Mouse (Mus musculus) megakaryocyte progenitor cell, adult 5-6 weeks (primary cell): ENCODE measurements around the gene Fam78b. TPM values are rescaled to one million over a fixed set of nuclear protein-coding genes. Genes with fewer than 3 reads are reported as not detected.

Experiments
- ATAC-seq: replicated peaks from 2 replicates; pipeline ENCODE4 v1.8.0; 2016; ENCODE audit warnings: mild to moderate bottlenecking, moderate TSS enrichment, inconsistent platforms; ENCODE audit not compliant: poor library complexity
- total RNA-seq, 2 experiments: library from RNA; stranded (forward) in 1 of 2; stranded (reverse) in 1 of 2; fragments of 157-497, 149-512 nt in 1 of 2; fragments of 200-1000 nt in 1 of 2; gene quantifications; 2 replicates each; pipeline versions ENCODE4 v1.2.3 to v1.2.4; 2015 to 2017

Fam78b gene
- total RNA-seq, 2 experiments from 2014 or later, result 0.17 TPM; not detected in 1

DNA sequence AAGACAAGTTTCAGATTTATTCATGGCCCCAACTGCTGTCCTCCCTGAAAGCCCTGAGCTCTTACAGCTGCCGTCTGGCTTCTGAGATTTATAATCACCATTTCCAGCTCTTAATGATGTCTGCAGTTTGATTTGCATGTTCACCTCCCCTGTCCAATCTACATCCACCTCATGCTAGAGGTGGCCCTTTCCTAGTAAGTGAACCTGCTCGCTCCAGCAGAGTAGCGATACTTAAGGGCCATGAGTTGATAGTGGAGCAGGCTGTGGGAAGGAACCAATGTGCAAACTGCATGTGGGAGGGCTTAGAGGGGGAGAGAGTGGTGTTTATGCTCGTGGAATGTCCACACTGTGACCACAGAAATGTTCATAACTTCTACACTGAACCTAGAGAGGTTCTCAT, 23.7 kb downstream of the Fam78b start:
- ATAC-seq, result no peak

DNA sequence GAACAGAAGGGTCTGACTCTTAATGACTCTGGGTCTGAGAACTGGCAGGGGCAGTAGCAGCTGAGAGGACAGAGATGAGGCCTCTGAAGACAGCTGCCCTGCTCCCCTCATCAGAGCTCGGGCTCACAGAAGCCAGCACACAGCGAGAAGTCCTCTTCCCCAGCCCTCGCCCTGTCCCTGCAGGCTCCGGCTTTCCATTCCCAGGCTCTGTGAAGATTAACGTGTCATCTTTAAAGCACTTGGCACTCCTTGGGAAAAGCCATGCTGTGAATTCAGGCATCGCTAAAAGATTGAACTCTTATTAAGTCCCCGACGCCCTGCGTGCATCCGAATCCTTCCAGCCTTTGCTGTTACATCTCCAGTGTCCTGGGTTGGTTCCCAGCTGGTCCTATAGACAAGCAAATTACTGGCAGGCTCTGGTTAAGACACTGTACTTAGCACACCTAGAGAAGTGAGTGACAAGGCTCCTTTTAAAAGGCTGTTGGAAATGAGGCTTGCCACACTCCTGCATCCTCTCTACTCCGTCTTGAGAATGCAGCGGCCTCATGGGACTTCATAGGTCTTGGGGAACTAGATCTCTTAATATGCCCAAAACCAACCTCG, 30.9 kb downstream of the Fam78b start:
- ATAC-seq, result no peak

DNA sequence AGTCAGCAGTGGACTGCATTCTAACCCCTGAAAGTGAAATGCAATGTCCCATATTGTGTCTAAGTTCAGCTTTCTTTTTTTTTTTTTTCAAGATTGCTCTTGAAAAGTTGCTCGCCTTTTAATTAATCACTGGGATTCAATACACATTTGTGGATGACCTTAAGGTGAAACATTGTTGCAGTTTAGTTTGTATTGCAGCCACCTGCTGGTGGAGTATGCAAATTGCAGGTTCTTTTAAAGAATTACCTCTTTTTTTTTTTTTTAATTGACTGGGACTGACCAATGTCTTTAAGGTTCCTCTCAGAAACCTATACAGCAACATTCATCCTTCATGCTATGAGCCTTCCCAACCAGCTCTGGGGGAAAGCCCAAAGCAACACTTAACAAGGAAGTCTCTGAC, 33.2 kb downstream of the Fam78b start:
- ATAC-seq, result peak; percentile 31; the same call in 1 of the 2 replicates

DNA sequence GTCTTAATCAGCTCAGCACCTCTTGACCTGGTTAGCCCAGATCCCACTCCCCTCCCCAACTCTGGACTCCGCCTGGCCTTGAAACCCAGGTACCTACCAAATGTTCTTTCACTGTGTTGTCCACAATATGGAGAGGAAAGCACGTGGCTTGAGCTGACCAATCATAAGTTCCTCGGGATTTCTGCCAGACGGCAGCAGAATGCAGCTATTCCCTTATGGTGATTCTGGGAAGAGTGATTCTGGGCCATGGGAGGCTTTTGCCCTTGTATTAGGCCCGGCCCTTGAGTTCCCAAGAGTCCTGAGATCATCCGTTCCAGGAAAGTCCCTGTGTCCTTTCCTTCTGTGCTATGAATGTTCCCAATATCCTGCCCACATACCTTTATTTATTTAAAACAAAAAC, 41.3 kb downstream of the Fam78b start:
- ATAC-seq, result no peak

DNA sequence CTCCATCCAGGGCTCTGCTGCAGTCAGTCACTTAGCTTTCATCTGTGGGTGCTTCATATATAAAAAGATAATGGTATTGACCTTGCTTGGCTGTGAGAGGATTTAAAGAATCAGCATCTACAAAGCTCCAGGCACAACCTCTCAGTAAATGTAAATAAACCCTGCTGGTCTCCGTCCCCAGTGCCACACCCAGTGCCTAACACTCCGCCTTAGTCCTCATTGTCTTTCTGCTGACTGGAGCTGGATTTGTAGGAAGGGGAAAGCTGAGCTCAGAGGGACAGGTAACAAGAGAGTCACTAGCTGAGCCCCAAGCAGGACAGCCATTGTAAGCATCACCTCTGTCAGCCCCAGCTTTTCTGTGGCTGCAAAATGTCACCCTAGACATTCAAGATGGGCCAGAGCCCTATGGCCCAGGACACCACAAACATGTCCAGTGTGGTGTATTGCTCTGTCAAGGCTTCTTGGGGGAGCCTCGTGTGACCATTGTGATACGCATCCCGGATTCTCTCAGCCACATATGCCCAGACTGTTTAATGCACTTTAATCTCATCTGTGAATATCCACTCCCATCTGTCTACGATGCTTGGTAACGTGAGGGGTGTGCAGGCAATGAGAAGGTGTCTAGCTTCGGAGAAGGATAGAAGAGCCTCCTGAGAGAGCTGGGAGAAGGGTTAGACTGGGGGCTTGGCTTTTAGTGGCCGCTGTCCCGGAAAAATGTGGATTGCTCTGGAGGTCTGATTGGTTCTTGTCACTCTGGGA, 45.1 kb downstream of the Fam78b start:
- ATAC-seq, result no peak

DNA sequence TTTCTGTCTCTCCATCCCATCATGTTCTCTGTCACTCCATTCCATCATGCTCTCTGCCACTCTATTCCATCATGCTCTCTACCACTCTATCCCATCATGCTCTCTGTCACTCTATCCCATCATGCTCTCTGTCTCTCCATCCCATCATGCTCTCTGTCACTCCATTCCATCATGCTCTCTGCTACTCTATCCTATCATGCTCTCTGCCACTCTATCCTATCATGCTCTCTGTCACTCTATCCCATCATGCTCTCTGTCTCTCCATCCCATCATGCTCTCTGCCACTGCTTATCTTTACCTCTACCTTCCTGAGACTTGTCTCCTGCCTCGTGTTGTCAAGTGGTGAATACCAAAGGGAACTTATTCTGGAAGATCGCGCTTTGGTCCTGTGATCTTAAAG, 49.6 kb downstream of the Fam78b start:
- ATAC-seq, result no peak

DNA sequence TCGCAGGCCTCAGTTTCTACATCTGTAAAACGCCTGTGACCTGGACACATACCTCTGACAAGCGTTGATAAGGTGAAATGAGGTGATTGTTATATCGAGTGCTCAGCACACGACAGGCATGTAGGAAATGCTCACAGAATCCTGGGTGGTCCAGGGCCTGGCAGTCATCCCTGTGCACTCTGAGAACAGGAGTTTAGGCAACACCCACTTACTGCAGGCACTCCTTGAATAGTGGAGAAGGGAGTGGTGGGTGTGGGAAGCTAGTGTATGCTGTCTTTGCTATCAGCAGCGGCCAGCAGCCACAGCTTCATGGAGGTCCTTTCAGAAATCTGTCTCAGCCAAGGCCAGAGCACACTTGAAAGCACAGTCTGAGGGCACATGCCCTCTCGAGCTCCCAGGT, 52.8 kb downstream of the Fam78b start:
- ATAC-seq, result no peak

DNA sequence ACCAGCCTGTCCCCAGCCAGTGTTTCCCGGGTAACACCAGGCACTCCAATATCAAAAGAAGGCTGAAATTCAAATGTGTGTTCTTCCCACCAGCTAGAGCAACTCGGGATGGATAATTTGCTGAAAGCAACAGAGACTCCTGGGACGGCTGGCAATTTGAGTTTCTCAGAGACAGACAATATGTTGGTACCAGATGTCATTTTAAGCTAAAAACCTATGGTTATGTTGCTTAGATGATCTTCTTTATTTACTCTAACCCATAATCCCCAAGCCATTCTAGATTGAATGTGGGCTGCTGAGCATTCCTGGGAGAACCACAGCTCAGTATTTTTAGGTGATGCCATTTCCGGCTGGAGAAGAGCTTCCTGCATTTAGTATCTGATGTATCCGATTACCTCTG, 56.3 kb downstream of the Fam78b start:
- ATAC-seq, result no peak

DNA sequence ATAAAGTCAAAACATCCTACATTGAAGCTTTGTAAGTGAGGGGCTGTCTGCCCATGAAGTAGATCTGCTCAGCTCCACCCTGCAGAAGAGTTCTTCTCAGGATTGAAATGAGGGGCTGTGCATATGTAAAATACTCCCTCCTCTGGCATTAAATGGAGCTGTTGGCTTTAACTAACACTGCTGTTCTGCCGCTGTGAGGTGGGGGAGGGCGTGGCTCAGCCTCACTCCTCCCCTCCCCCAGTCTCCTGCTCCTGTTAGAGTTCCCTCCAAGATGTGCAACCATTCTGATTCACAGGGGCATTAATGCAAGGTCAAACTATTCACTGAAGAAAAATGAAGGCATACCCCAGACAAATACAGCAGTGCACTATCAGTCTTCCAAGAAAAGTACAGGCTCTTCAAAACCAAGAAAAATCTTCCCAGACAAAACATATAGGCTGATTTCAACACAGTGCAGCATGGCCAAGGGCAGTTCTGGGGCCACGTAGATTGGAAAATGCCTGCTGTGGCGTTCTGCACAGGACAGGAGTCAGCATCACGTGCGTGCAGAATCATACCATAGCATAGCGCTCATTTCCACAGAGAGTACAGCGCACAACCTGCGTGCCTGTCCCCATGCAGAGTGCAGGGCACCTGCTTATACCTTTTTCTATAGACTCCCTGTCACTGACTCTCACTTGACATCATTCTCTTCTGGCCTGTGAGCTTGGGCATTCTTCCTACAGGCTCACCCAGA, 58.5 kb downstream of the Fam78b start:
- ATAC-seq, result no peak

DNA sequence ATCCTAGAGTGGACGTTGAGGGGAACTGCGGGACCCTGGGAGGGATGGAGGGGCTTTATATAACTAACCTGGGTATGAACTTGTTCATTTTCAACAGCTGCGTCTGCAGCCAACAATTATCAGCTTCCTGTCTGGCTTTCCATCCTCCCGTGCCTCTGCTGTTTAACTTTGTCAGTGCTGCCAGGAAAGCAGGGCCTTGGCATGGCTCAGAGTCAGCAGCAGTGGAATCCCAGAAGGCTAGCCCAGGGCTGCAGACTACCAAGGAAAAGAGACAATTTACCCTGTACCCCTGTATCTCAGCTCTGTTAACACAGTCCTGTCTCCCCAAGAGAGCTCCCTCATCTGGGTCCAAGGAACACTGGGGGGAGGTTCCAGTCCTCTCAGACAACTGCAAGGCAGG, 62.8 kb downstream of the Fam78b start:
- no peak for ATAC-seq

DNA sequence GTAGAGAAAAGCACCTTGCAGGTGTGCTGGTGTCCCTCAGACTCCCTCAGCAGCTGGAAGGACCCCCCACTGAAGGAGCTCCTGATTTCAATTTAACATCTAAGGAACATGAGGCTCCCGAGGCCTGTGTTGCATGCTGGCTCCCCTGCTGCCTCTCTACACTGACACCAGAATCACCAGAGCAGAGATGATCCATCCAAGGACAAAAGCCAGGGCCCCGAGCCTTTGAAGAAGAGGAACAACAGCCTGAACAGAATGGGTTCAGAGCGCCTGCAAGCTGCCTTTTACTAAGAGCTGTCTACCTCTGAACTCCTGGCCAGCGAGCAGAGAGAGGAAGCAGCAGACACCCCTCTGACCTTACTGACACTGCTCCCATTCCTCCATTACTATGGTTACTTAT, 64.3 kb downstream of the Fam78b start:
- no peak for ATAC-seq

DNA sequence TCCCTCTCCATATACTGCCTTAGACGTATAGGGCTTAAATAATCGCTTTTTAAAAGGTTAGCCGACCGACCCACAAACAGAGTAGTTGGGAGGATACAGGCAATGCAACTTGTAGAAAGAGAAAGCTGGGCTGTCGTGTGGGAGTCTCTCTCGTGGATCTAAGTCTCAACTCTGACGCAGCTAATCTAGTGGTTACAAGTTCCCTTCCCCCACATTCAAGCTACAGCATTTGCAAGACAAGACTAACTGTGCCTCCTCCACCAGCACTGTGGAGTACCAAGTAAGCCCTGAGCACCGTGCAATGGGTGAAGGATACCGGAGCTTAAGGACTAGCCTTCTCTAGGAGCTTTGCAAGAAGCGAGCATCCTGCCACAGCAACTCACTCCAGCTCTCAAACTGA, 64.8 kb downstream of the Fam78b start:
- no peak for ATAC-seq

DNA sequence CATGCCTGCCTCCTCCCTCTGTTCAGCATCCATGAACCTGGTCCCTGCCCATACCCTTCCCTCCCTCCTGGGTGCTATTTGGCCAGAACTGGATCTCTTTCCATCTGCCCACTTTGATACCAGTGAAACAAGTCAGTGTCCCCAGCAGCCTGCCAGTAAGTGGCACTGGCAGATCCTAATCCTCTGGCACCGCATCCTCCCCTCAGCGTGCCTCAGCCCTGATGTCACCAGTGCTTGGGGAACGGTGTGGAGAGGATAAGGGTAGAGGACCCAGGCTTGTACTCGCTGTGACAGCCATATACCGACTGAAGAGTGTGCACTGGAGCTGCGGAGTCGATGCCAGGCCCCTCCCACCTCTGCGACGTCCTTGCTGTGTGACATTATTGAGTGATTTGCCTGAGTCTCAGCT, 65.7 kb downstream of the Fam78b start:
- ATAC-seq, result no peak

DNA sequence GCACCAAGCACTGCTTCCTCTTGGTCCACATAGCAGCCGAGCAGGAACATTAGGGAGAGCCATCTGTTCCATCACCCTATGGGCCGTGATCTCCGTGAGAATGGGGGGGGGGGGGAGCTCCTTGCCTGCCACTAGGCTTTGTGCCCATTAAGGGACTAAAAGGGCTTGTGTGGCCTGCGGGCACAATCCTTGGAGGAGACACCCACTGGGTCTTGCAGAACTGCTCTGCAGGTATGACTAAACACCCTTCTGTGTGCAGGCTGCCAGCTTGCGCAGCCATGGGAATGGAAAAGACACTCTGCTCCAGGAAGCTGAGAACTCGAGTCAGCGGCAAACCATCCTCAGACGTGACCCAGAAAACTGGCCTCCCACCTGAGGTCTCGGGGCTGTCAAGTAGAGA, 68.5 kb downstream of the Fam78b start:
- no peak for ATAC-seq

DNA sequence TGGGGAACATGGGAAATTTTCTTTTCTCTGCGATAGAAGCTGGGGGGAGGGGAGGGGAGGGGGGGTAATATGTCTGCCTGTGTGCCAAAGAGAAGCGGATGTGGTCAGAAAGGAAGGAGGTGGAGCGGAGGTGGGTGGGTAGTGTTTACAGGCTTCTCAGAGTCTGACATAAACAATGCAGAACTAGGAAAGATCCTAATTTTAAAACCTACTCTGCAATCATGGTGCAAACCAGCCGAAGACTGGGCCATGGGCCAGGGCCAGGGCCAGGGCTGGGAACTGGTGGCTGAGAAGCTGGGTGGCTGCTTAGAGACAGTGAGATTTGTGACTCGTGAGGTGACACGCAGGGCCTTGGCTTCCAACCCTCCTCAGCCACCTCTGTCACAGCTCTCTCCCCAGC, 69.1 kb downstream of the Fam78b start:
- peak; percentile 34; the same call in 1 of the 2 replicates for ATAC-seq

DNA sequence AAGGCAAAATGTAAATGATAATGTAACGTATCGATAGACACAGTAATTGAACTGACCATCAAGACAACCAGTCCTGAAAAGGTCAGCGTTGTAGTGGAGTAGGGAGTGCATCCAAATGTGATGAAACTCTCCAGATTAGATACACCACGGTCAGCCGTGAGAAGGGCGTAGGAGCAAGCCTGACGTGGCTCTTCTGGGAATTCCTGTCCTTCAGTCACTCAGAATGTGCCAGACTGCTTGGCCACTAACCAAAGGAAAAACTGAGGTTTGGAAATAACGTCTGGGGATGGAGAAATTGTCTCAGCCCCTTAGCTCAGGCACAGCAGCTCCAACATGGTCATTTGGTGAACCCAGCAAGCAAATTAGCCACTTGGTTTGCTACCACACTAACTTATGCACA, 74.5 kb downstream of the Fam78b start:
- no peak for ATAC-seq

DNA sequence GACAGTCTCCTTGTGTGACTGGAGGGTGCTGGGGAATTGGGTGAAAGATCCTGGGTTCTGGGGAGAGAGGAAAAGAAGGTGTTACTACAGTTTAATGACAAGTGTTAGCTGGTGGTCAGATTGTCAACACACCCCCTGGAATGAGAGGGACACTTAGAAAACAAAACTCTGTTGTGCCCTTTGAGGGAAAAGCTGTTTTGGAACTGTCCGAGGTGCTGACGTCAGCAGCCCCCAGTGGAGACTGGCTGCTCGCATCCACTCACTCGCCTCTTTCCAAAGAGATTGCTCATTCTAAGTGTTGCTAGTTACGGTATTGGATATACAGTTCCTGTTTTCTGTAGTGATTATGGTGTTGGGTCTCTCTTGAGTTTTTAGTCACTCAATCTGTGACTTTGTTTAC, 78.3 kb downstream of the Fam78b start:
- ATAC-seq, result no peak

DNA sequence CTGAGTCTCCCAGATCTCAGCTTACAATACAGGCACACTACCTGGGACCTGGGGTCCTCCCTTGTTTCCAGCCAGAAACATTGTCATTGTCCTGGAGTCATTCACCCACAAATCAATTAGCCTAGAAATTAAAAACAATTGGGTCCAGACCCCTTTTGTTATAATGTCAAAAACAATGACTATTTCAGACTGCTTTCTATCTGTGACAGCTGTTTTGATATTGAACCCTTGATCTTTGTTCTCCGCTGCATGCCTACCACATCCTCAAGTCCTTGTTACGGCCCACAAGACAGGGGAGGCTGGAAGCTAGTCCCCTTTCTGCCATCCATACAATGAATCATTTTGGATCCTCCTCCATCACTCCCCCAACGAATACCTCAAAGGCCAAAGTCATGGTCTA, 80.7 kb downstream of the Fam78b start:
- no peak for ATAC-seq

DNA sequence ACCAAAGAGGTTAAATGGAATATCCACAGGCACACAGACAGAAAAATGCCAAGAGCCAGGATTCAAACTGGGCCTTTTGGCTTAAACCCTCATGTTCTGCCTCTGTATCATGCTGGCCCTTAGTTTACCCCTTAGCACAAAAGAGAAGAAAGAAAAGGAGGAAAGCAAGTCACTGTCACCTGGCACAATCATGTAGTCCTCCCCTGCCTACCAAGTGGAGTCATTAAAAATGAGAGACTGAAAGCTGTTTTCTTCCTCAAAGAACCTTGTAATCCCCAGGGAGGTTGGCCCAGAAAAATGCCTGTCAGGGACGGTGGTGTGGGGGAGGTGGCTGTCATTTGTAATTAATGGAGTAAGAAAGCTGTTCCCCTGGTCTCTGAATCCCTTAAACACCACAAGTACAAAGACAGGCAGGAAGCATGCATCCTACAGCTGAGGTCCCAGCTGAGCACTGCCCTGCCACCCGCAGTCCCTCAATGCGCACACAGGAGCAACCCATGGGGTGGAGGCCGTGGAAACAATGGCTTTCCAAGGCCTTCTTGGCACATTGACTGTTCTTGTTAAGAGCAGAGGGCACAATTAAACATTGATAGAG, 81.4 kb downstream of the Fam78b start:
- no peak for ATAC-seq

DNA sequence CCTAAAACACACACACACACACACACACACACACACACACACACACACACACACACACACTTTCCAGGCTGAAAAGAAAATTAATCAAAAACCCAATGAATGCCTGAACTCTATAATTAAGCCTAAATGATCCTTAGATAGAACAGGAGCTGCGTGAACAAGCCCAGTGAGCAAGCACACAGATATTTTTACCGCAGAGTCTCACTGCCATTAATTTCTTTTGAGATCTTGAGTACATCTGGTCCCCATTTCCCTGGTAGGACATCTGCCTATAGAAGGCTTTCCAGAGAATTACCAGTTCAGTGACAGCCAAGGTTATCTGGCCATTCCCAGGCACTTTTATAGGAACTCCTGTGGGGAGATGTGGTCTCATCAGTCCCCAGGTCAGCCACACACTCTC, 82.0 kb downstream of the Fam78b start:
- ATAC-seq, result no peak

DNA sequence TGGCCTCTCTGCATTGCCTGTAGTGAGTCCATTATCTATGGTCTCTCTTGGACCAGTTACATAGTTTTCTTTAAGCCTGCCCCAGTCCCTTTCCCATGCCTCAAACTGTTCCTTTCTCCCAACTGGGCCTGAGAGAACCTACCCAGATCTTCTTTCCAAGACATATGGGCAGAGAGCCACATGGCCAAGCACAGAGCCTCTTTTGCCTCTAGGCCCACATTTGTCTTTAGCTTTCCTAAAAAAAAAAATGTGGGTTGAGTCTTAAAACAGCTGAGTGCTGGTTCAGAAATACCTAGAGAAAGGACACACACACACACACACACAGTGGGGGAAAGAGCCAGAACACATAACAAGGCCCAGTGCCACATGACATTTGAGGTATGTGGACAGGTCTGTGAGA, 83.1 kb downstream of the Fam78b start:
- ATAC-seq, result no peak

DNA sequence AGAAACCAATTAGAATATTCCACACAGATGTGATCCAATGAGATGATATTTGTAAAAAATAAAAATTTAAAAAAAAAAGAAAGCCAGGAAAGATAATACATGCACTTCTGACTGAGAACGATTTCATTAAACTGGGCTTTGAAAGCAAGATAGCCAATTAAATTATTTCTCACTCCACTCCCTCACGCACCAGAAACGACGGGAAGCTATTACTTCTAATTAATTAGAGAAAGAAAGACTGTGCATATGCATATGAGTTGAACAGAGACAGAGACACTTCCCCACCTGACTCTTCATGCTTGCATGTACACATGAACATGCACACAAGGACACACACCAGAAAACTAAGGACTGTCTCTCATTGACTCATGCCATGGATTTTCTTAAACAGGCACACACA, 84.2 kb downstream of the Fam78b start:
- no peak for ATAC-seq
